Mouse (Mus musculus) liver, embryonic 14.5 days (tissue): ENCODE measurements at regions not wholly inside any gene's neighbourhood (a gene's known extent, or its start where the extent isn't known, plus 50 kb on each side); places are given as distances from the start of the nearest gene placed in this dataset.

Experiments
- ATAC-seq: fragments of 200-750 bp; cut with Nextera tagmentation; 2 replicates; pipeline ENCODE4 v1.8.0; 2017; ENCODE audit warnings: moderate number of reproducible peaks, mild to moderate bottlenecking, moderate library complexity; ENCODE audit not compliant: insufficient read depth
- DNase-seq, 3 experiments: peaks; one replicate each; pipeline ENCODE4 v3.0.0-alpha.2; 2012 to 2013; ENCODE audit warnings: low read depth in 3 of 3, low spot score in 3 of 3
- H3K27ac ChIP-seq: fragments of 300-500 bp; sonication (generic); 2 replicates; pipeline ENCODE4 v1.5.1; 2014; ENCODE audit warnings: moderate library complexity, mild to moderate bottlenecking, control low read depth, inconsistent platforms
- H3K27me3 ChIP-seq: fragments of 300-500 bp; sonication (generic); 2 replicates; pipeline ENCODE4 v1.6.1; 2014; ENCODE audit warnings: mild to moderate bottlenecking, low read length, moderate library complexity; ENCODE audit not compliant: control insufficient read depth, insufficient read depth
- H3K36me3 ChIP-seq: fragments of 300-500 bp; sonication (generic); replicated peaks from 2 replicates; pipeline ENCODE4 v1.6.1; 2014; ENCODE audit warnings: low read depth; ENCODE audit not compliant: control insufficient read depth, insufficient read depth
- H3K4me1 ChIP-seq, 2 experiments: fragments of 200-500 bp in 1 of 2; fragments of 300-500 bp in 1 of 2; sonication (generic) in 1 of 2; replicated peaks; 2 replicates each; pipeline ENCODE4 v1.6.1; 2012 to 2014; ENCODE audit warnings: antibody characterized with exemption in 1 of 2, inconsistent platforms in 1 of 2, low read length in 1 of 2; ENCODE audit not compliant: control insufficient read depth in 2 of 2, insufficient read depth in 2 of 2
- H3K4me2 ChIP-seq: fragments of 300-500 bp; sonication (generic); 2 replicates; pipeline ENCODE4 v1.6.1; 2014; ENCODE audit warnings: low read depth, mild to moderate bottlenecking, control low read depth, moderate library complexity
- H3K4me3 ChIP-seq, 2 experiments: fragments of 200-500 bp in 1 of 2; fragments of 300-500 bp in 1 of 2; sonication (generic) in 1 of 2; 2 replicates each; pipeline ENCODE4 v1.5.1; 2012 to 2014; ENCODE audit warnings: low read depth in 2 of 2, low read length in 2 of 2, mild to moderate bottlenecking in 2 of 2, control low read depth in 1 of 2, inconsistent platforms in 1 of 2, moderate library complexity in 1 of 2; ENCODE audit not compliant: insufficient read depth in 1 of 2
- H3K9ac ChIP-seq: fragments of 300-500 bp; sonication (generic); replicated peaks from 2 replicates; pipeline ENCODE4 v1.6.1; 2014; ENCODE audit warnings: mild to moderate bottlenecking, control low read depth, moderate library complexity
- H3K9me3 ChIP-seq: fragments of 300-500 bp; sonication (generic); 2 replicates; pipeline ENCODE4 v1.6.1; 2016; ENCODE audit warnings: low read length, mixed read lengths; ENCODE audit not compliant: control insufficient read depth
- CTCF ChIP-seq: IDR thresholded peaks from 2 replicates; pipeline ENCODE4 v1.5.1; 2016; ENCODE audit warnings: antibody characterized with exemption, low read depth, control low read depth
- EP300 ChIP-seq: IDR thresholded peaks from 2 replicates; pipeline ENCODE4 v1.6.1; 2016; ENCODE audit warnings: antibody characterized with exemption, low read depth
- WGBS: fragments of 180-500 bp; shearing (Covaris S2); extraction: QIAGEN DNeasy Blood & Tissue Kit; methylation state at CpG from one replicate; pipeline ENCODE4 v1.1.7; 2014; ENCODE audit not compliant: insufficient replicate concordance; 5-methylcytosine and 5-hydroxymethylcytosine counted together

GRCm38 (mm10) chr7:66571451-66571850 is 117.9 kb downstream of the Asb7 start:
- H3K4me2 ChIP-seq, result no peak overlapping the region
- TF ChIP-seq EP300 (no peak), CTCF (no peak)
- no peaks in the 10 kb centered on the region for H3K9me3 ChIP-seq
- DNase-seq, result no peak
- H3K36me3 ChIP-seq, result no peaks in the 10 kb centered on the region
- WGBS, result 45% methylated on average over 5 of the region's 5 CpGs
- no peaks in the 10 kb centered on the region for H3K27me3 ChIP-seq
- no peak overlapping the region for H3K4me3 ChIP-seq
- no peak overlapping the region for H3K27ac ChIP-seq
- ATAC-seq, result no peak
- H3K9ac ChIP-seq, result no peak overlapping the region
- H3K4me1 ChIP-seq, result no peaks in the 10 kb centered on the region

- 0 out of 4 replicates have a peak, but pooled peaks cover 0 to 2% of the 10 kb centered on the region in 2 experiments for H3K4me1 ChIP-seq
- no peak for TF ChIP-seq CTCF
- TF ChIP-seq EP300, result no peak
- WGBS, result 22% methylated on average over 11 of the region's 11 CpGs
- no peak overlapping the region for H3K9ac ChIP-seq
- no peak for ATAC-seq
- no peaks in the 10 kb centered on the region for H3K36me3 ChIP-seq
- no peak overlapping the region for H3K4me2 ChIP-seq
- no peak overlapping the region for H3K27ac ChIP-seq
- DNase-seq, result no peak
- no peaks in the 10 kb centered on the region for H3K27me3 ChIP-seq
- no peaks in the 10 kb centered on the region for H3K9me3 ChIP-seq
- no peak overlapping the region for H3K4me3 ChIP-seq
These were observed 120.4 kb upstream of the Aldh1a3 start for GRCm38 (mm10) chr7:66547694-66548093.

DNA sequence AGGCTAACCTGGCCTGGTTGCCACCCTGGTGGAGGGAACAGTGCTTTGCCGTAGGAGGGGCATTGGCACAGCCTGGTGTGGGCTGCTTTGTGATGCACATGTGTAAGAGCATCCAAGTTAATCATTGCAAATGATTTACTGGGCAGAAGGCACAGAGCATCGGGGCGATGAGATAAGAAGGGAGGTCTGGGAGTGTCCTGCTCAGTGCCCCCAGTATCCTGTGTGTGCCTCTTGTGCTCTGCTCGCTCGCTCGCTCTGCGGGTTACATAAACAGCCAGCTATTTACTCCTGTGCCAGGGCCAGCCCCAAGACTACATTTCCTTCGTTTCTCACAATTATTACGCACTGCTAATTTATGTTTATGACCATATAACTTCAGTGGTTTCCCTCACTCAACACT is 117.9 kb upstream of the Aldh1a3 start:
- no peak for ATAC-seq
- Histone ChIP-seq H3K4me3 (no peak overlapping the region), H3K27me3 (no peaks in the 10 kb centered on the region), H3K4me2 (no peak overlapping the region), H3K9ac (no peak overlapping the region), H3K9me3 (no peaks in the 10 kb centered on the region), H3K36me3 (no peaks in the 10 kb centered on the region), H3K4me1 (0 out of 4 replicates have a peak, but pooled peaks cover 0 to 2% of the 10 kb centered on the region in 2 experiments), H3K27ac (no peak overlapping the region)
- DNase-seq, result no peak
- 60% methylated on average over 9 of the region's 9 CpGs for WGBS
- TF ChIP-seq EP300, result no peak
- TF ChIP-seq CTCF, result no peak

DNA sequence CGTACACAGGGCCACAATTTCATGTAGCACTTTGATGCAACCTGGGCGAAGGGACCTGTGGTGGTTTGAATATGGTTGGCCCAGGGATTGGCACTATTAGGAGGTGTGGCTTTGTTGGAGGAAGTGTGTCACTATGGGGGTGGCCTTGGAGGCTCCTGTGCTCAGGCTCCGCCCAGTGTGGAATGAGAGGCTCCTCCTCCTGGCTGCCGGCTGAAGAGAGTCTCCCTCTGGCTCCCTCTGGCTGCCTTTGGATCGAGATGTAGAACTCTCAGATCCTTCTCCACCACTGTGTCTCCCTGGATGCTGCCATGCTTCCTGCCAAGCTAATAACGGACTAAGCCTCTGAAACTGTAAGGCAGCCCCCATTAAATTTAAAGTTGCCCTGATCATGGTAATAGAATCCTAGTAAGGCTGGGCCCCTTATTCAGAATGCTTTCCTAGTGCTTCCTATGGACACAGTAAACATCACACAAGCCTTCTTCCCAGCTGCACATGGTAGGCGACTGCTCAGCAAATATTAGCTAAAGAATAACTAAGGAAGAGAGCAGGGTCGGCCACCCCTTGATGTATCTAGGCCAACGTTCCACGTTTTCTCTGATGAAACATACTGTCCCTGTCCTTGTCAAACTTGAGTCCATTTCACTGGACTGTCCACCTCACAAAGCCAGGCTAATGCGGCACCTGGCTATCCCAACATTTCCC is 117.2 kb upstream of the Aldh1a3 start:
- TF ChIP-seq CTCF, result no peak
- TF ChIP-seq EP300, result no peak
- no peaks in the 10 kb centered on the region for H3K27me3 ChIP-seq
- no peak overlapping the region for H3K9ac ChIP-seq
- H3K9me3 ChIP-seq, result no peaks in the 10 kb centered on the region
- DNase-seq (no peak), ATAC-seq (no peak)
- WGBS, result 56% methylated on average over 11 of the region's 11 CpGs
- 0 out of 4 replicates have a peak, but pooled peaks cover 0 to 2% of the 10 kb centered on the region in 2 experiments for H3K4me1 ChIP-seq
- H3K36me3 ChIP-seq, result no peaks in the 10 kb centered on the region
- H3K4me3 ChIP-seq, result no peak overlapping the region
- no peak overlapping the region for H3K4me2 ChIP-seq
- no peak overlapping the region for H3K27ac ChIP-seq

GRCm38 (mm10) chr7:66532596-66532995 is 105.3 kb upstream of the Aldh1a3 start:
- ATAC-seq (no peak), DNase-seq (no peak)
- Histone ChIP-seq H3K27me3 (no peaks in the 10 kb centered on the region), H3K4me2 (no peak overlapping the region), H3K4me3 (no peak overlapping the region), H3K9me3 (no peaks in the 10 kb centered on the region), H3K27ac (no peak overlapping the region), H3K4me1 (no peaks in the 10 kb centered on the region), H3K9ac (no peak overlapping the region), H3K36me3 (no peaks in the 10 kb centered on the region)
- WGBS, result 70% methylated on average over 6 of the region's 6 CpGs
- no peak for TF ChIP-seq CTCF
- TF ChIP-seq EP300, result no peak
